In genomic region chr11:101442127-101442693, GRCm38 (mm10) we compare ENCODE assay signal across 8 mouse cellular contexts. TPM values are rescaled to one million over a fixed set of nuclear protein-coding genes. Genes with fewer than 3 reads are reported as not detected.
DNase-seq lines count a peak whose midpoint lies in the region; ATAC-seq and TF ChIP-seq lines count a peak whose summit lies in the region.

Gene Rpl27, plus strand, starts transcription at chr11:101442298.

- H3K36me3 ChIP-seq in MEL (ENCODE audit: control insufficient read depth in 1 of 2, insufficient read depth in 2 of 2, low read length in 2 of 2) = peaks cover 19 to 20% of the 10 kb centered on the region in 2 experiments
- peaks cover 26% of the 10 kb centered on the region for H3K36me3 ChIP-seq in forebrain, postnatal 0 days (ENCODE audit: insufficient read depth)
- H3K36me3 ChIP-seq in lung, embryonic 15.5 days = peaks cover 22% of the 10 kb centered on the region

- peak; percentile 94 to 98 for TF ChIP-seq POLR2A in MEL (IDR thresholded peaks at IDR 0.05; ENCODE audit: control insufficient read depth in 1 of 2, insufficient read depth in 1 of 2, low read depth in 1 of 2, low read length in 2 of 2, poor library complexity in 1 of 2)
- peak; percentile 82 for TF ChIP-seq POLR2A in cerebellum, adult 2 months (IDR thresholded peaks at IDR 0.05; ENCODE audit: borderline replicate concordance, insufficient read depth, low read length)

- H3K9ac ChIP-seq in MEL (ENCODE audit: control insufficient read depth, low read depth, low read length, poor library complexity, severe bottlenecking) = peak within 1 kb of the TSS; percentile 91
- H3K9ac ChIP-seq in forebrain, postnatal 0 days = peak within 1 kb of the TSS; percentile 94
- H3K9ac ChIP-seq in lung, embryonic 15.5 days = peak within 1 kb of the TSS; percentile 70

- under 1% methylated on average over 42 of the region's 42 CpGs for WGBS in cerebellum, adult 2 months
- under 1% methylated on average over 42 of the region's 42 CpGs for WGBS in forebrain, postnatal 0 days
- WGBS in lung, embryonic 15.5 days = under 1% methylated on average over 42 of the region's 42 CpGs

- H3K4me1 ChIP-seq in MEL (ENCODE audit: control insufficient read depth in 1 of 2, insufficient read depth in 2 of 2, low read length in 2 of 2) = peaks cover 4 to 16% of the 10 kb centered on the region in 2 experiments; a peak in 3 of 4 replicates
- H3K4me1 ChIP-seq in cerebellum, adult 2 months (ENCODE audit: control insufficient read depth, insufficient read depth, low read length) = no peaks in the 10 kb centered on the region
- H3K4me1 ChIP-seq in forebrain, postnatal 0 days (ENCODE audit: insufficient read depth) = no peaks in the 10 kb centered on the region
- peaks cover 22% of the 10 kb centered on the region for H3K4me1 ChIP-seq in lung, embryonic 15.5 days

- peak in 1 of 2 experiments; percentile 57; a peak in 2 of 4 replicates for TF ChIP-seq EP300 in MEL (IDR thresholded peaks at IDR 0.05; ENCODE audit: low read depth in 1 of 2, low read length in 2 of 2)

- peak within 1 kb of the TSS; percentile 81 for H3K27ac ChIP-seq in MEL (ENCODE audit: control insufficient read depth, low read depth, low read length)
- no peak within 1 kb of the TSS for H3K27ac ChIP-seq in cerebellum, adult 2 months (ENCODE audit: insufficient read depth, low read length)
- H3K27ac ChIP-seq in forebrain, postnatal 0 days (ENCODE audit: low read depth, low read length) = peak within 1 kb of the TSS; percentile 87
- peak within 1 kb of the TSS; percentile 84 for H3K27ac ChIP-seq in lung, embryonic 15.5 days

- H3K4me2 ChIP-seq in forebrain, postnatal 0 days (ENCODE audit: low read depth) = peak within 1 kb of the TSS; percentile 59
- peak within 1 kb of the TSS; percentile 86 for H3K4me2 ChIP-seq in lung, embryonic 15.5 days

- H3K9me3 ChIP-seq in MEL (replicated peaks; ENCODE audit: insufficient read depth, low read length) = no peaks in the 10 kb centered on the region
- H3K9me3 ChIP-seq in forebrain, postnatal 0 days (ENCODE audit: low read length) = no peaks in the 10 kb centered on the region
- no peaks in the 10 kb centered on the region for H3K9me3 ChIP-seq in lung, embryonic 15.5 days

- H3K4me3 ChIP-seq in MEL (ENCODE audit: control insufficient read depth in 1 of 2, insufficient read depth in 1 of 2, low read depth in 2 of 2, low read length in 2 of 2) = peak within 1 kb of the TSS; percentile 89 to 93
- H3K4me3 ChIP-seq in cerebellum, adult 2 months (replicated peaks; ENCODE audit: insufficient read depth, low read depth, low read length) = peak within 1 kb of the TSS; percentile 61
- H3K4me3 ChIP-seq in forebrain, postnatal 0 days (ENCODE audit: low read depth, low read length) = peak within 1 kb of the TSS; percentile 74
- H3K4me3 ChIP-seq in lung, embryonic 15.5 days = peak within 1 kb of the TSS; percentile 77

- TF ChIP-seq CTCF in MEL (IDR thresholded peaks at IDR 0.05 in 2 of 3, conservative IDR thresholded peaks at IDR 0.05 in 1 of 3; ENCODE audit: control insufficient read depth in 1 of 3, insufficient read depth in 1 of 3, low read depth in 2 of 3, low read length in 3 of 3, poor library complexity in 1 of 3, severe bottlenecking in 1 of 3) = peak; percentile 52 to 91 (median 78)
- TF ChIP-seq CTCF in cerebellum, adult 2 months (IDR thresholded peaks at IDR 0.05; ENCODE audit: borderline replicate concordance, insufficient read depth, low read depth, low read length) = peak; percentile 84
- peak; percentile 92 for TF ChIP-seq CTCF in forebrain, postnatal 0 days (IDR thresholded peaks at IDR 0.05; ENCODE audit: low read depth)

- peak; percentile 59 for TF ChIP-seq RAD21 in MEL (IDR thresholded peaks at IDR 0.05; ENCODE audit: low read depth, low read length)

- ATAC-seq in forebrain, postnatal 0 days = peak; percentile 98
- peak; percentile 99 for ATAC-seq in lung, embryonic 15.5 days (ENCODE audit: borderline replicate concordance, extremely low read depth, low FRiP score, low TSS enrichment)

- H3K79me2 ChIP-seq in MEL (ENCODE audit: control insufficient read depth, insufficient read depth, low read length, poor library complexity) = peaks cover 29% of the 10 kb centered on the region

- DNase-seq in MEL (ENCODE audit: low read depth, low spot score) = peak; percentile 100
- peak; percentile 98 to 99 for DNase-seq in cerebellum, adult 2 months
- peak; percentile 99 for DNase-seq in forebrain, postnatal 0 days
- peak; percentile 96 for DNase-seq in heart, postnatal 4 days
- DNase-seq in layer of hippocampus, adult 8-10 months (ENCODE audit: low spot score in 2 of 2) = peak; percentile 98
- peak; percentile 99 for DNase-seq in ovary, adult 18-20 months (ENCODE audit: low spot score)
- DNase-seq in thymus, postnatal 0 days (ENCODE audit: low spot score) = peak; percentile 99

- no peaks in the 10 kb centered on the region for H3K27me3 ChIP-seq in MEL (ENCODE audit: control insufficient read depth in 1 of 2, insufficient read depth in 2 of 2, low read length in 2 of 2)
- H3K27me3 ChIP-seq in cerebellum, adult 2 months (ENCODE audit: control insufficient read depth, insufficient read depth, low read length) = no peaks in the 10 kb centered on the region
- no peaks in the 10 kb centered on the region for H3K27me3 ChIP-seq in forebrain, postnatal 0 days (ENCODE audit: insufficient read depth, low read length)
- no peaks in the 10 kb centered on the region for H3K27me3 ChIP-seq in lung, embryonic 15.5 days

TF ChIP-seq in MEL, 35 proteins besides CTCF, POLR2A, EP300 and RAD21 (continues in another document):
- peak; percentile 99 for TF ChIP-seq NELFE (IDR thresholded peaks at IDR 0.05; ENCODE audit: low read depth, low read length)
- no peak for TF ChIP-seq MYB (IDR thresholded peaks at IDR 0.05; ENCODE audit: low read depth, low read length)
- no peak for TF ChIP-seq GATA1 (IDR thresholded peaks at IDR 0.05; ENCODE audit: low read depth, low read length)
- no peak for TF ChIP-seq TAL1 (IDR thresholded peaks at IDR 0.05; ENCODE audit: low read length)
- TF ChIP-seq MAFK (IDR thresholded peaks at IDR 0.05; ENCODE audit: borderline replicate concordance, low read depth, low read length) = no peak; the same call in 1 of the 2 replicates
- TF ChIP-seq MAX (IDR thresholded peaks at IDR 0.05; ENCODE audit: low read length) = peak; percentile 96
- peak; percentile 50; the same call in 1 of the 2 replicates for TF ChIP-seq BHLHE40 (IDR thresholded peaks at IDR 0.05; ENCODE audit: borderline replicate concordance, low read depth, low read length)
- no peak; the same call in 1 of the 2 replicates for TF ChIP-seq SMC3 (IDR thresholded peaks at IDR 0.05; ENCODE audit: low read depth, low read length)
- peak; percentile 69 for TF ChIP-seq JUND (IDR thresholded peaks at IDR 0.05; ENCODE audit: low read depth, low read length)
- TF ChIP-seq ZKSCAN1 (IDR thresholded peaks at IDR 0.05; ENCODE audit: low read depth, low read length) = no peak
- TF ChIP-seq TBP (IDR thresholded peaks at IDR 0.05; ENCODE audit: low read depth, low read length) = peak; percentile 96
- TF ChIP-seq GABPA (IDR thresholded peaks at IDR 0.05; ENCODE audit: low read depth, low read length) = peak; percentile 29; the same call in 1 of the 2 replicates
- no peak for TF ChIP-seq USF2 (IDR thresholded peaks at IDR 0.05; ENCODE audit: borderline replicate concordance in 1 of 2, insufficient read depth in 1 of 2, low read depth in 1 of 2, low read length in 2 of 2)
- TF ChIP-seq CHD2 (IDR thresholded peaks at IDR 0.05; ENCODE audit: low read length) = peak; percentile 92
- peak; percentile 72 for TF ChIP-seq RCOR1 (IDR thresholded peaks at IDR 0.05; ENCODE audit: low read depth, low read length)
- TF ChIP-seq TCF12 (IDR thresholded peaks at IDR 0.05; ENCODE audit: low read depth, low read length) = peak; percentile 85
- peak; percentile 99 for TF ChIP-seq SIN3A (IDR thresholded peaks at IDR 0.05; ENCODE audit: low read length)
- no peak for TF ChIP-seq CHD1 (IDR thresholded peaks at IDR 0.05; ENCODE audit: low read depth, low read length)
- TF ChIP-seq NRF1 (IDR thresholded peaks at IDR 0.05; ENCODE audit: insufficient read depth, low read depth, low read length, poor library complexity, severe bottlenecking) = peak; percentile 55
- peak; percentile 96 for TF ChIP-seq ZMIZ1 (IDR thresholded peaks at IDR 0.05; ENCODE audit: low read depth, low read length)
- peak; percentile 82; the same call in 1 of the 2 replicates for TF ChIP-seq POLR2AphosphoS5 (IDR thresholded peaks at IDR 0.05; ENCODE audit: borderline replicate concordance, low read depth, low read length)
- TF ChIP-seq KAT2A (conservative IDR thresholded peaks at IDR 0.05; ENCODE audit: low read depth, low read length) = peak; percentile 99
- TF ChIP-seq MXI1 (IDR thresholded peaks at IDR 0.05; ENCODE audit: low read depth, low read length) = peak; percentile 97
- TF ChIP-seq MEF2A (IDR thresholded peaks at IDR 0.05; ENCODE audit: extremely low read depth, insufficient replicate concordance, low read depth, low read length, poor library complexity, severe bottlenecking) = peak; percentile 64; the same call in 1 of the 2 replicates
- peak; percentile 83 for TF ChIP-seq ZNF384 (IDR thresholded peaks at IDR 0.05; ENCODE audit: low read depth, low read length)
- no peak for TF ChIP-seq ZC3H11A (IDR thresholded peaks at IDR 0.05; ENCODE audit: low read depth, low read length)
- TF ChIP-seq ELF1 (IDR thresholded peaks at IDR 0.05; ENCODE audit: low read depth, low read length) = peak; percentile 100
- no peak for TF ChIP-seq E2F4 (IDR thresholded peaks at IDR 0.05; ENCODE audit: borderline replicate concordance, low read depth, low read length)
- peak; percentile 96 for TF ChIP-seq HCFC1 (IDR thresholded peaks at IDR 0.05; ENCODE audit: low read depth, low read length)
- TF ChIP-seq POLR2AphosphoS2 (IDR thresholded peaks at IDR 0.05; ENCODE audit: low read length) = peak; percentile 97
- TF ChIP-seq ETS1 (IDR thresholded peaks at IDR 0.05; ENCODE audit: low read depth, low read length) = peak; percentile 90

RNA-seq across cellular contexts. Expression of gene Rpl27, which starts in this region (rescaled TPM):
- 2,405 and 2,621 TPM in 2 replicates for total RNA-seq in MEL (2012; rRNA removed)
- 100 to 1,000 TPM in 1 of 2 experiments, not detected in 1; 595 TPM for polyA plus RNA-seq in MEL (2012; ENCODE audit: insufficient read depth in 1 of 2, insufficient read length in 2 of 2, low read depth in 1 of 2, low replicate concordance in 2 of 2, missing spikeins in 1 of 2)
- 400 and 422 TPM in 2 replicates for polyA plus RNA-seq in cerebellum, adult 2 months (2012; rRNA removed)
- 785 and 1,503 TPM in 2 replicates for total RNA-seq in forebrain, postnatal 0 days (2014; rRNA removed)
- polyA plus RNA-seq in forebrain, postnatal 0 days (2015; fragmentation: Nextera tagmentation; extraction: Ambion mirVana) = 274 and 348 TPM in 2 replicates
- total RNA-seq in heart, postnatal 4 days (2021) = 10 to 100 TPM; 69.0 to 72.5 TPM
- 10 to 100 TPM; 23.9 to 46.8 (median 33.8) TPM for total RNA-seq in layer of hippocampus, adult 8-10 months (2022)
- polyA plus RNA-seq in lung, embryonic 15.5 days (2015; fragmentation: Nextera tagmentation; extraction: Ambion mirVana) = 299 and 334 TPM in 2 replicates
- 550 and 596 TPM in 2 replicates for polyA plus RNA-seq in thymus, postnatal 0 days (2015; fragmentation: Nextera tagmentation; extraction: Ambion mirVana)

Comparison
In these comparisons a context has a peak if more than half of its experiments do, and no peak if none do; other contexts are left out.
1. RNA of gene Rpl27 (total RNA-seq): 2,405 to 2,621 TPM in MEL and 785 to 1,503 TPM in forebrain, postnatal 0 days; 69.0 to 72.5 TPM in heart, postnatal 4 days and 23.9 to 46.8 TPM in layer of hippocampus, adult 8-10 months; every median in the first group is over 10 times any median in the second.
2. Peak in every context shown above with its lines, with median percentiles within 50 percentile points of each other: DNase-seq, H3K4me3 ChIP-seq, H3K9ac ChIP-seq and CTCF ChIP-seq.